Mouse (Mus musculus) heart, adult 2 months (tissue): ENCODE measurements around the gene Zfp282.

Experiments
- CTCF ChIP-seq: fragments of 200-600 bp; IDR thresholded peaks from 2 replicates; pipeline ENCODE4 v1.8.1; 2022; ENCODE audit warnings: antibody characterized with exemption, mild to moderate bottlenecking, moderate library complexity
- POLR2A ChIP-seq: fragments of 200-500 bp; IDR thresholded peaks from 2 replicates; pipeline ENCODE4 v1.6.1; 2011; ENCODE audit warnings: mild to moderate bottlenecking, low read depth, low read length, control low read depth; ENCODE audit not compliant: insufficient read depth

- TF ChIP-seq POLR2A (no peak), CTCF (no peak)
Measured at GRCm38 (mm10) chr6:47857241-47857640, 19.8 kb upstream of the Zfp282 start.
